Mouse (Mus musculus) embryonic stem cell, embryonic (primary cell): ENCODE data around the gene Mettl13.

Experiments used
- CTCF ChIA-PET, 4 experiments: fragments of 300-600 bp in 2 of 4; fragments of 350-600 bp in 2 of 4; sonication (Branson Sonifier 250); formaldehyde crosslinking; loops; one replicate each; lab custom pipeline; 2022; ENCODE audit warnings: inconsistent platforms in 2 of 4; lab: Charles Lee
- POLR2A ChIA-PET, 4 experiments: fragments of 300-600 bp in 2 of 4; fragments of 350-600 bp in 2 of 4; sonication (Branson Sonifier 250); formaldehyde crosslinking; loops; one replicate each; lab custom pipeline; 2022; ENCODE audit warnings: antibody characterized with exemption in 4 of 4, inconsistent platforms in 1 of 4; lab: Charles Lee

The Mettl13 gene

DNA sequence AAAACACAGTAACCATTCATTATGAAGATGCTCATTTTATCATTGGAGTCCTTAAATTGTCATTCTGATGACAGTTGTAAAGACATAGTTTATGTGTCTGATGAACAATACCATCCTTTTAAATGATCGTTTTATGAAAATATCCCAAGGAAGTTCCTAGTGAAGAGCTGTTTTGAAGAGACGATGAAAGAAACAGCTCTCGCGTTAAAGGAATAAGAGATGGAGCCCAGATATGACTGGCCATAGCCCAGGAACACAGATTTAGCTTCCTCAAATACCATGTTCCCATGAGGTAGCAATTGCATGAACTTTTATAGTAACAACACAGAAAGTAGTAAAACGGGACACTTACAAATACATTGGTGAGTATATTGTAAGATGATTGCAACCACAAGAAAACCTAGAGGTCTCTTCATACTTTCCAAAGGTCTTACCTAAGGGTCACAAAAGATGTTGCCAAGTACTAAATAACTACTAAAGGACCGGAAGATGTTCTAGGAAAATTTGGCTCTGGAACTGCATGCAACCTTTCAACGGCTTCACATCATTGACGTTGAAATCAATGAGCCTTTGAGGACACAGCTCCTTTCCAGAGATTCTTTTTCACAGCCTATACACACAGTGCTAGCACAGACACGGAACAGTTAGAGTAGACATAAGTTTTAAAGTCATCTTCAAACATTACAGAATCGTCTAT, 714 bp upstream of the Mettl13 start:
- CTCF ChIA-PET: interaction anchor here (0.6 to 2.4 kb wide), 10 partner anchors 17 to 213 kb away, joined by 3 to 15 read pairs (median 5); no protein-coding TSS in a partner anchor
- POLR2A ChIA-PET: interaction anchor here (0.5 to 2.8 kb wide), 30 partner anchors 9 to 1858 kb away, joined by 3 to 19 read pairs (median 4); partner anchors contain the start of genes Vamp4 (in 2 of the 4), Dnm3 (in 1 of the 4), Prrc2c (in 1 of the 4) and Suco (in 1 of the 4)

DNA sequence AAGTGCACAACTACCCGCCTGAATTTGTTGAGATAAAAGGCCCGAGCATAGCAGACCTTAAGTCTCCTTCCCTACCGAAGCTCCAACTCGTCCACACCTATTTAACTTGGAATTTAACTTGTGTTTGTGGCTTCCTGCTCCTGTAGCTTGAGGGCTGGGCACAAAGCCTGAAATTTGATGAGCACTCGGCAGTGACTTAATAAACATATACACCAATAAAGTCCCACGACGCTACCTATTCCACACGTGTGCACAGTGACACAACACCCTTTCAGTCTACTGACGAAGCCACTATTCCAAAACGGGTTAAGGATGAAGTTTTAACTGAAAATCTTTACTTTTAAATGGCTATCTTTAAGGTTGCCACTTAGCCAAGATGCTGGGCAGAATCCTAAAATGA, 744 bp downstream of the Mettl13 start:
- ChIA-PET CTCF (interaction anchor here in 2 of 4 experiments (0.7 to 2.4 kb wide), 3 partner anchors 15 to 118 kb away, joined by 3 to 15 read pairs (median 3); no protein-coding TSS in a partner anchor), POLR2A (interaction anchor here in 2 of 4 experiments (0.5 to 2.8 kb wide), 13 partner anchors 9 to 671 kb away, joined by 3 to 19 read pairs (median 4); partner anchors contain the start of genes Suco (in 2 of the 2), Vamp4 (in 2 of the 2), Dnm3 (in 1 of the 2) and Prrc2c (in 1 of the 2))

DNA sequence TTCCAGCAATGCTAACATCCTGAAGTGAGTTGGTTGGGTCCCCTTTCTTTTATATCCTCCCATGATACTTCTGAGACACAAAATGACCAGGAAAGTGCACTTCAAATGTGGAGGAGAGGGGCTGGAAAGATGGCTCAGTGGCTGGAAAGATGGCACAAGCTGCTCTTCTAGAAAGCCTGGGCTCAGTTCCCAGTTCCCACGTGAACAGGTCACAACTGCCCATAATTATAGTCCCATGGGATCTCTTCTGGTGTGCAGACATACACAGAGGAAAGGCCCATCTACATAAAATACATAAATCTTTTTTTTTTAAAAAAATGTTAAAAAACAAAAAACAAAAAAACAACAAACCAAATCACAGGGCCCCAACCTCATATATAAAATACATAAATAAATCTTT, 5.1 kb downstream of the Mettl13 start:
- POLR2A ChIA-PET: interaction anchor here in 1 of 4 experiments (0.6 kb wide), 1 partner anchor 311 kb away, joined by 3 read pairs; no protein-coding TSS in a partner anchor
- CTCF ChIA-PET: no interaction called here

DNA sequence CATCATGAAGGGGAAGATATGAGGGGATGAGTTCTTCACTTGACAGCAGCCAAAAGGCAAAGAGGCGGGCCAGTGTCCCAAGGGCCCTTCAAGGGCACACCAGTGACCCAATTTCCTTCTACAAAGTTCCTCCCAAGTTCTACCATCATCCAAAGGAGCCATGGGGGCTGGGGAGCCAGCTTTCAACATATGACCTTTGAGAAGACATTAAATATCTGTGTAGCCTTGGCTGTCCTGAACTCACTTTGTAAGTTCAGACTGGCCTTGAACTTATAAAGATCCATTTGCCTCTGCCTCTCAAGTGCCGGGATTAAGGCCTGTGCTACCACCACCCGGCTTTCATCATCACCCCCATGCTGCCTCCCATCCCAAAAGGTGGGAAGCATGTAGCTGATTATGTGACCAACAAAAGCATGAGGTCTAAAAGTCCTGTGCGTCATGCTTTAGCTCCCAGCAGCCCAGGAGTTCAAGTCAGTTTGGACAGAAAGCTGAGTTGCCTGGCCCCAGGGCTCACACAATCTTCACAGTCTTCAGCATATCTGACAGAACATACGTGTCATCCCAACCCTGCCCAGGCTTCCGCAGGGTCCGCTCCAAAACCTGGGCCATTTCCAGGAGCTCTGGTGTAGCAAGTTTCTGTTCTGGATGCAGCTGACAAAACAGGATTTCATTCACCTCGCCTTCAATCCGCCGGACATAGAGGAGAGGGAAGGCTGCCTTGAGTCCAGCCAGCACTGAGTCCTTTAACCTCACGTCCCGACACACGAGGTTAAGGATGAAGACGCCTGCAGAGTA, 14.4 kb downstream of the Mettl13 start:
- ChIA-PET POLR2A (interaction anchor here in 2 of 4 experiments (0.6 to 1.2 kb wide), 2 partner anchors 10 to 14 kb away, joined by 3 to 4 read pairs; partner anchors contain the start of gene Mettl13 (in 1 of the 2)), CTCF (interaction anchor here in 2 of 4 experiments (0.6 to 1.3 kb wide), 3 partner anchors 130 to 264 kb away, joined by 3 to 16 read pairs (median 3); no protein-coding TSS in a partner anchor)

DNA sequence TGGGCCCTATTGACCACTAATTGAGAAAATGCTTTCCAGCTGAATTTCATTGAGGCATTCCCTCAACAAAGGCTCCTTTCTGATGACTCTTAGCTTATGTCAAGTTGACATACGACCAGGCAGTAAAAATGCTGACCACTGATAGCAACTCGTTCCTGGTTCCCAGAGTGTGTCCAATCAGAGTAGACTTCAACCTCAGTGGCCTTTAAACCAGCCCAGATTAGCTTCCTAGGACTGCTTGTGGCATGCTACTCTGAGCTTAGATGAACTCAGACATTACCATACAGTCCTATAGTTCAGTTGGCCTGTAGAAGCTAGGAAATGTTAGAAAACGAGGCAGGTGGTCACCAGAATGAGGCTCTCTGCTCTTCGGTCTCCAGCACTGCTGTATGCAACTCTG, 16.0 kb downstream of the Mettl13 start:
- CTCF ChIA-PET: interaction anchor here in 3 of 4 experiments (0.6 to 1.4 kb wide), 6 partner anchors 15 to 538 kb away, joined by 3 to 11 read pairs (median 4); no protein-coding TSS in a partner anchor
- POLR2A ChIA-PET: interaction anchor here in 2 of 4 experiments (0.6 to 2.1 kb wide), 4 partner anchors 13 to 133 kb away, joined by 3 to 8 read pairs (median 4); no protein-coding TSS in a partner anchor

DNA sequence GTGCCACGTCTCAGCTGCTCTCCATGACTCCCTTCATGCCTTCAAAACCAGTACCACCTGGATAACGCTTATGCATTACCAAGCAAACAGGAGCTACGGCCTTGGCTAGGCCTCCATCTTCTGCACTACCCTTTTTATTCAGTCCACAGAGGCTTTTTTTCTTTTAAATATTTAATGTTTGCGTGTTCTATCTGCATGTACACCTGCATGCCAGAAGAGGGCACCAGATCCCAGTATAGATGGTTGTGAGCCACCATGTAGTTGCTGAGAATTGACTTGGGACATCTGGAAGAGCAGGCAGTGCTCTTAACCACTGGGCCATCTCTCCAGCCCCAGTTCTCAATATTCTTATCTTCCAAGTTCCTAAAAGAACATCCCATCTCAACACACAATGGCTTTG, 16.8 kb downstream of the Mettl13 start:
- POLR2A ChIA-PET: interaction anchor here in 1 of 4 experiments (1.4 to 2.1 kb wide), 2 partner anchors 13 to 133 kb away, joined by 3 to 8 read pairs; no protein-coding TSS in a partner anchor
- CTCF ChIA-PET: interaction anchor here in 3 of 4 experiments (0.8 to 2.0 kb wide), 9 partner anchors 17 to 539 kb away, joined by 3 to 13 read pairs (median 6); partner anchors contain the start of gene Mettl13 (in 1 of the 3)

DNA sequence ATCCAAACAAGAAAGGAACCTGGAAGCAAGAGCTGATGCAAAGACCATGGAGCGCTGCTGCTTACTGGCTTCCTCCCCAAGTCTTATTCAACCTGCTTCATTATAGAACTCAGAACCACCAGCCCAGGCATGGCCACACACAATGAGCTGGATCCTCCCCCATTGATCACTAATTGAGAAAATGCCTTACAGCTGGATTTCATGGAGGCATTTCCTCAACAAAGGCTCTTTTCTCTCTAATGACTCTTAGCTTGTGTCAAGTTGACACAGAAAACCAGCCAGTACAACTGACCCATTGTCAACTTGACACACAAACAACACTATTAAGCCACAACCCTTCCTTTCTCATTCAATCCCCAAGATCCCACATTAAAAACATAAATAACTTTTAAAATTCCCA, 17.7 kb downstream of the Mettl13 start:
- ChIA-PET POLR2A (interaction anchor here in 1 of 4 experiments (2.1 kb wide), 1 partner anchor 134 kb away, joined by 8 read pairs; no protein-coding TSS in a partner anchor), CTCF (interaction anchor here (0.7 to 2.0 kb wide), 10 partner anchors 17 to 171 kb away, joined by 3 to 13 read pairs (median 4); partner anchors contain the start of gene Mettl13 (in 1 of the 4))

DNA sequence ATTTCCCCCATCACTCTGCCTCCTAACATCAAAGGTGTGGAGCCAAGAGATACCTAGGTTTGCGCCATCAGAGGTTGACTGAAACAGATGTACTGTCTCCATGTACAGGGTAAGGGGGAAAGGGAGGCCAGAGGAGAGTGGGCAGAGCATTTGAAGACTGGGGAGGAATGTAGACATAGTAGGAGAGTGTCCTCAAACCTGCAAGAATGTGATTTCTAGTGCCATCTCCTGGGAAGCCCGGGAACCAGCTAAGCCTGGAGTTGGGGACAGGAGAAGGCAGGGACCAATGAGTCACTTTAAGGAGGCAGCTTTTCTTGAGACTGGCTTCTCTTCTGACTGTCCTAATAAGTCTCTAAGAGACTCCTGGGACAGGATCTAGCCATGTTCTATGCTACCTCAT, 18.7 kb downstream of the Mettl13 start:
- ChIA-PET POLR2A (interaction anchor here in 1 of 4 experiments (0.6 kb wide), 2 partner anchors 59 to 1307 kb away, joined by 3 read pairs; no protein-coding TSS in a partner anchor), CTCF (interaction anchor here (0.5 to 2.0 kb wide), 11 partner anchors 16 to 1894 kb away, joined by 3 to 13 read pairs (median 4); no protein-coding TSS in a partner anchor)

DNA sequence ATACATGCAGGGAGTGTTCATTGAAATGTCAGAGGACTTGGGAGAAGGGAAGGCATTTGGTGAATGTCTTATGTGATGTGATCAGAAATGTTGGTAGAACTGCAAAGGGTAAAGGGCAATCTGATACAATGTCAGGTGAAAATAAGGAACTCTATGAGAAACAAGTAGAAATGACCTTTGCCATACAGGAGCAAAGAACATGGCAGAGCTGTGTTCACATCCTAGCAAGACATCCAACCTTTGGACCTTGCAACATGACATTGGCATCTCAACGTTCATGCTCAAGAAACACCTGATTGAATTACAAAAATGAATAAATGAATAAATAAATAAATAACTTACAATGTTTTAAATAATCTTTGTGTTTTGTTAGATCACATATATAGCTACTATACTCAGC, 33.2 kb downstream of the Mettl13 start:
- POLR2A ChIA-PET: interaction anchor here in 1 of 4 experiments (0.7 kb wide), 1 partner anchor 9 kb away, joined by 3 read pairs; no protein-coding TSS in a partner anchor
- CTCF ChIA-PET: no interaction called here

DNA sequence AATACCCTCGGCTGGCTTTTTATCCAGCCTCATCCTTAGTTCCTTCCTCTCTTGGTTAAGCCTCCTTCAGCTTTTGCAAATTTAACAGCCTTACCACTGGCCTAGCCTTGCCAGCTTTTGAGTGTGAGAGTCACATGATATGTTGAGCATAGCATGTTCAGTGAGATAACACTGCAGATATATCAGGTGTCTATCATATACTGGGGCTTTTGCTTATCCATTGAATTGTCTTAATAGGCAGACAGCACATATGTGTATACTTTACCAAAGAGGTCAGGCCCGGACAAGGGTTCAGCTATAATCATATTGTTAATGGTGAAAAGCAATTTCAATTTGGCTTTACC, 38.4 kb downstream of the Mettl13 start:
- POLR2A ChIA-PET: interaction anchor here in 1 of 4 experiments (1.0 kb wide), 1 partner anchor 25 kb away, joined by 3 read pairs; no protein-coding TSS in a partner anchor

DNA sequence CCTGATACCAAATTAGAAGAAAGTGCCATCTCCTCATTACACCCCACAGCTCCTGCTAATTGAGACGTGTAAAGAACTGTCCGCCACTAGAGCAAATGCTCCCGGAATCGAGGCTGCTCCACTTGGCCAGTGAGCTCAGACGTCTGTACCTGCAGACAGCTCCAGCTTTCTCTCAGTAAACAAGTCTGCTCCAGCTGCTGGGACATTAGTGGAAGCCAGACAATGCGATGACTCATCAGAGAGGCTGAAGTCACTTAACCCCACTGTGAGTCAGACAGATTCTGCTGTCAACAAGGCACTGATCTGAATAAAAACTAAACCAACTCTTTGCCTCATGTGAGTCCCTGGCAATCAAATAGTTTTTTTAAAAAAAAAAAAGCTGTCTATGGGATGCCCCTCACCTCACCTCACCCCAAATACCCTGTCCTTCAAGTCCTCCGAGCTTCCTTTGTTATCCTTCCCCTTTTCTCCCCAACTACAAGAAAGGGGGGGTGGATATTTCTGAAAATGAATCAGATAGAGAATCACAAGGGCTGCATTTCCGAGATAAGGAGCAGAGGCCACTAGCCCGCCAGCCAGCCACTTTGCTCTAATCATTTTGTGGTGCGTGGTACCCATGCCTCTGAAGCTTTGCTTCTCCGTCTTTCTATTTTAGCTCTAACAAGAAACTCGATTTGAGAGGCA, 38.9 kb downstream of the Mettl13 start:
- POLR2A ChIA-PET: interaction anchor here in 1 of 4 experiments (1.0 kb wide), 1 partner anchor 24 kb away, joined by 3 read pairs; no protein-coding TSS in a partner anchor
- CTCF ChIA-PET: interaction anchor here in 3 of 4 experiments (0.6 to 0.9 kb wide), 4 partner anchors 111 to 541 kb away, joined by 3 to 7 read pairs (median 3); no protein-coding TSS in a partner anchor

More for the DNA sequence above, 38.4 kb downstream of the Mettl13 start:
- CTCF ChIA-PET: interaction anchor here in 2 of 4 experiments (0.6 kb wide), 2 partner anchors 155 to 542 kb away, joined by 3 to 7 read pairs; no protein-coding TSS in a partner anchor

DNA sequence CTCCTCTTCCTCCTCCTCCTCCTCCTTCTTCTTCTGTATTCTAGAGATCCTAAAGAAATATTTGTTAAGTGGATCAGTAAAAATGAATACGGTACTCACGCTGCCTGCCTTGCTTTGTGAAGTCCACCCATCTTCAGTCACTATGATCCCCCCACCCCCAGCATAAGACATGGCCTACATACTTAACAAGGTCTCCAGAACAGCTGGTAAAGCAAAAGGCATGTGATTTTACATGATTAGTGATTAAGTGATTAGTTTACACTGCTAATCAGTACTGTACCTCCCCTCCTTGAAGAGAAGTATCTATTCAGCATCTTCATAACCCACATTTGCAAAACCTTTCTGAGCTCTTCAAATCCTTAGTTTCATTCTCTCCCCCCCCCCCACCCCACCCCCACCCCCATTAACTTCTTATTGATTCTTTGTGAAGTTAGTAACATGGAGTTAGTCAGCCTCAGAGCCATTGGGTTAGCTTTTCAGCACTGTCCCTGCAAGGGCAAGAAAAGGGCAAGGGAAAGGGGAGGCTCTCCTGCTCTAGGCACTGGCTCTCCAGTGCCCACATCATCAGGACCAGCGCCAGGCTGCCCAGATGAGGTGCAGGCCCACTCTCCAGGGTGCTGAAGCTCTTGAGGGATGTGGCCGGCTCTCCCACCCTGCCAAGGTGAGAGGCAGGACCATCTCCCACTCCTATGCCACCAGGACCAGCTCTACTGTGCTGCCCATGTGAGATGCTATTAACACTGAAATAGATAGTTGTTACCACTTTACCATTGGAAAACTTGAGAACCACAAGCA, 39.9 kb downstream of the Mettl13 start:
- CTCF ChIA-PET: interaction anchor here in 1 of 4 experiments (0.9 kb wide), 1 partner anchor 112 kb away, joined by 3 read pairs; no protein-coding TSS in a partner anchor
- POLR2A ChIA-PET: interaction anchor here in 1 of 4 experiments (0.6 kb wide), 1 partner anchor 32 kb away, joined by 5 read pairs; no protein-coding TSS in a partner anchor

DNA sequence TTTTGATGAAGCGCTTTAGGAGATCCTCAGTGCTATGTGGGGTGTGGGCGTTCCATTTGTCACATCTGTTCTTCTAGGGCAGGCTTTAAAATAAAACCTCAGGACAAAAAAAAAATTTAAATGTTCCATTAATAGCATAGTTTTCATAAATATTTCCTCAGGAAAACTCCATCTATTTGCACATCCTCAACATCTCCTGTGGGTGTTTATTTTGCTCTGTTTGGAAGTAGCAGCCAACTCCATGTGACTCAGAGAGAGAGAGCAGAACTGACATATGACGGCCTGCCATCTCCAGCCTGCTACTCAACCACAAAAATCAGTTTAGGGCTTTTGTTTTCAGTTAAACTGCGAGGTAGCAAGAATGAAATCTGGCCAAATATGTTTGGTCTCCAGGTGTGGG, 41.8 kb downstream of the Mettl13 start:
- POLR2A ChIA-PET: interaction anchor here in 1 of 4 experiments (0.5 kb wide), 1 partner anchor 193 kb away, joined by 4 read pairs; no protein-coding TSS in a partner anchor

DNA sequence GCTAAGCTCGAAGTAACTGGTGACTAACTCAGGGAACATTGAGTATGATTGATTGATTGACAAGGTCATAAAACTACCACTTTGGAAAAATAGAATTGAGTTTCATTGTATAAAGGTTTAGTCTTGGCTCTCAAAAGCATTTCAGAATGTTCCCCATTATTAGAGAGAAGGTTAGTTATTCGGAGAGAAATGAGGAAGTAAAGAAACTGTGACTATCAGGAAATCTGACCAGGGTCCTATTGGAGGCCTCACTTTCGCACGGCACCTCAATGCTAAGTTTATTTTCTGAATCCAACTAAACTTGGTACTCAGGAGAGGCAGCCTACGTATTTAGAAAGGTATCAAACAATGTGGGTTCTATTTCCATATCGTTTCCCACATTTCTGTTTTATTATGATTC, 42.7 kb downstream of the Mettl13 start:
- CTCF ChIA-PET: interaction anchor here in 1 of 4 experiments (0.6 kb wide), 1 partner anchor 50 kb away, joined by 3 read pairs; no protein-coding TSS in a partner anchor
- POLR2A ChIA-PET: no interaction called here

More for the DNA sequence above, 41.8 kb downstream of the Mettl13 start:
- CTCF ChIA-PET: no interaction called here
